Mouse (Mus musculus) cerebellum, adult 11 months (tissue): Measurements from ENCODE around the gene Mbd5.
"Not testable (repeated sequence)": the region's sequence is repeated elsewhere in the genome, so short reads cannot be mapped to it uniquely, and the experiment has no call there.

Experiments
- DNase-seq: peaks from one replicate; pipeline ENCODE4 v3.0.0; 2022

The Mbd5 gene

DNA sequence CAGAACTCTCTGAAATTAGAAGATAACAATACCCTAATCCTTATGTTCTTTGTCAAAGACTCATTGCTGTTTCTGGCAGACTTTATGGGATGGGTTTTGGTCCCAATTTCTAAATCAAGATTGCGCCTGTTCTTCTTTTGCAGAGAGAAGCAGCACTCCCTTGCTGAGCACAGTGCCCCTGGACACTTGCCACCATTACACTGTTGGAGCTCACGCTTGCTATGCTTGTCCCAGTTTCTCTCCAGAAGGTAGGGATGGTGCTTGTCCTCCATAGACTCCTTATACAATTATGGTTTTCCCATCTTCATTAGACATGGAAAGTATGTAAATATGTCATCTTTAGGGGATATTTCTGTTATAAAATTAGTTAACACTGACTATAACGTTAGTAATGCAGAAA, 220.5 kb downstream of the Mbd5 start:
- DNase-seq: peak; percentile 40

DNA sequence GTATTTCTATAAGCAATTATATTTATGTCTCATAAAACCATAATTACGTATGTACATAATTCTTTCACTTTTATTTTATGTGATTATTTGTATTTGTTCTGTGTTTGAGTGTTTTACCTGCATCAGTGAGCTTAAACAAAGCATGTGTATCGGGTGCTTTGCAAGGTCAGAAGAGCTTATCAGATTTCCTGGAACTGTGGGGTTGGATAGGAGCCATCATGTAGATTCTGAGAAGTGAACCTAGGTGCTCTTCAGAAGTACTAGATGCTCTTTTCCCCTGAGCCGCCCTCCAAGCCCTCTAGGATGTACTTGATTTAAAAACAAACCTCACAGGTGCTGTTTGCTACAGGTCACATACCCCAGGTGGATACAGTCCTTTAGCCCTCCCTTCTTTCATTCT, 227.7 kb downstream of the Mbd5 start:
- DNase-seq: no peak

DNA sequence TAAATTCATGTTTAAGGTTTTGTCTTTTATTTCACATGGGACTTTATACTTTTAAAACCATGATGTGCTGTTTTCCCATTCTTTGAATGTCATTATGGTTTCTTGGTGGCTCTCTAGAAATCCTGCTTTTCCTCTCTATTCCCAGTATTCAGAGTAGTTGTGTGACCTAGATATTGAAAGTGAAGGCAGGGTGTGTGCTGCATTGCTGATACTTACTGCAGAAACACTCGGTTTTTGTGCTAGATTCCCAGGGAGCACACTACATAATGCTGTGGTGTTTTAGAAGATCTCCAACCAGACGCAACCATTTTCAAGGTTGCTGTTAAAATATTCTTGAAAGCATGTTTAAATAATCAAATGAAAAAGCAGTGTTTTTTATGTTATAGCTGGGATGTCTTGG, 241.7 kb downstream of the Mbd5 start:
- DNase-seq: no peak

DNA sequence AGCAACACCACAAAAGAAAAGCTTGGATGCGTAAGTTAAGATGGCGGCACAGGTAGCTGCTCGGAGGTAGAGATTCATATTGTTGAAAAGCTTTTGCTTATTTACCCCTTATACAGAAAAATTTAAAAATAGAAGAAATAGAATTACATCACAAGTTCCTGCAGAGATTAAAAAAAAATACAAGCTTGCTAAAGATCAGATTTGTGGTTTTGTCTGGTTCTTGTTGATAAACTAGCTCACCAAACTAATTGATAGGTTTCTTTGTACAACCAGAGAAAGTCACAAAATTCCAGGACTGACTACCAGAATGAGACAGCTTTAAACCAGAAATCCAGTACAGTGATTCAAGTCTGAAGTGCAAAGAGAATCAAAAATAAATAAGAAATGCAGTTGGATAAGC, 242.4 kb downstream of the Mbd5 start:
- no peak for DNase-seq

DNA sequence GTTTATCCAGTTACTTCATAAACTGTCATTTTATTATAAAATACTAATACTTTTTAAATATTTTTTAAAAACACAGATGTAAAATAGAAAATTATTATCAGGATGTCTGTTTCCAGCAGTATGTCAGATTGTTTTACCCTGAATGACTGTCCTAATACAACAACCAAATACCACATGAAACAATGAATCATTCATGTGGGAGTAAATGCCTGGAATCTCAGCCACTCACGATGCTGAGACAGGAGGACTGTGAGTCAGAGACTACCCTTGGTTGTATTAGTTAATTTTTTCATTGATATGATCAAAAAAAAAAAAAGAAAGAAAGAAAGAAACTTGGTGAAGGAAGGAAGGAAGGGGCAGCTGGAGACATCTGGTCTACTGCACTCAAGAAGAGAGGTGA, 254.8 kb downstream of the Mbd5 start:
- no peak for DNase-seq

DNA sequence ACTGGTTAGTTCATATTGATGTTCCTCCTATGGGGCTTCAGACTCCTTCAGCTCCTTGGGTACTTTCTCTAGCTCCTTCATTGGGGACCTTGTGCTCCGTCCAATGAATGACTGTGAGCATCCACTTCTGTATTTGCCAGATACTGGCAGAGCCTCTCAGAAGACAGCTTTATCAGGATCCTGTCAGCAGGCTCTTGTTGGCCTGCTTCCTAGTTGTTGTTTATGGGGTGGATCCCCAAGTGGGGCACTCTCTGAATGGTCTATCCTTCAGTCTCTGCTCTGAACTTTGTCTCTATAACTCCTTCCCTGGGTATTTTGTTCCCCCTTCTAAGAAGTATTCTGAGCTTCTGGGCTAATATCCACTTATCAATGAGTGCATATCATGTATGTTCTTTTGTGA, 256.4 kb downstream of the Mbd5 start:
- DNase-seq: not testable (repeated sequence)

DNA sequence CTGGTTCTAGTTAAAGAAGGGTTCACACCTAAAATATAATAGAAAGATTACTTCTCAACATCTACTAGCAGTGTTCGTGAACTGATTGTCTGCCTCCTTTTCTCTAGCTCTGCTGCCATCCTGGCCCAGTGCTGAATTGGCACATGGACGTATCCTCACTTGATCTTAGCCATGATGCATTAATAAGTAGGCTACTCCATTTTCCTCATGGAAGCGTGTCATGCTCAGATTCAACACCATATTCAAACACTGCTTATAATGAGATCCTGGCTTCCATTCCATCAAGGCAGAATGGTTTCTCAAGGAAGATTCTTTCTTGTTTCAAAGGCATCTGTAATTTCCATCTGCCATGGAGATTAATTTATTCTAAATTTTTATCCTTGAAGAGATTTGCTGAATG, 260.0 kb downstream of the Mbd5 start:
- no peak for DNase-seq

DNA sequence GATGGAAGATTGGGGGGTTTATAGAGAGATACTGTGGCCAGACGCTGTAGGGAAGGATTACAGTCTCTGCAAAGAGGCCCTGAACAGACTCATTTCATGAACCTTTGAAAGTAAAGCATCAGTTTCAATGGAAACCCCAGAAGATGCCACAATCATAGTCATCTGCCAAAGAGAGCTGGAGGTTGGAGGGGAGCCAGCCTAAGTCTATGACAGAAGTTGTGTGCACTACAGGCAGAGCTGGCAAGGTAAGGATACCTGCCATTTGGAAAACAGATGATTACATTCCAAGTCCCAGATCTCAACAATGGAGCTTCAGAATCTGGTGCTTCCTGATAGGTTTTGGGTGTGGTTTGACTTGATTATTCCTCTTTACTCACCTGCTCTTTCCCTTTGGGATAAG, 261.1 kb downstream of the Mbd5 start:
- peak; percentile 34 for DNase-seq

DNA sequence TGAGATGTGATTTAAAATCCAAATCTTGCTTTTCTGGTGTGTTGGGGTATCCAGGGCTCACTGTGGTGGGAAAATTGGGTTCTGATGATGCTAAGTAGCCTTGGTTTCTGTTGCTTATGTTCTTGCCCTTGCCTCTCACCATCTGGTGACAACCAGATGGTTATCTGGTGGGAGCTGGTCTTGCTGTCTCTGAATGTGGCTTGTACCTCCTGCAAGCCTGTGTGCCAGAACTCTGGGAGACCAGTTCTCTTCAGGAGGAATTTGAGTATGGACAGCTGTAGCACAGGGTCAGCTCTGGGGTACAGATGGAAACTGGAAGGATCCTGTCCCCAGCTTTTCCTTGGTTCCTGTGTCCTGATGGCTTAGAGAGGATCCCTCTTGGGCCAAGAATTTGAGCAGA, 280.4 kb downstream of the Mbd5 start:
- peak; percentile 3 for DNase-seq

DNA sequence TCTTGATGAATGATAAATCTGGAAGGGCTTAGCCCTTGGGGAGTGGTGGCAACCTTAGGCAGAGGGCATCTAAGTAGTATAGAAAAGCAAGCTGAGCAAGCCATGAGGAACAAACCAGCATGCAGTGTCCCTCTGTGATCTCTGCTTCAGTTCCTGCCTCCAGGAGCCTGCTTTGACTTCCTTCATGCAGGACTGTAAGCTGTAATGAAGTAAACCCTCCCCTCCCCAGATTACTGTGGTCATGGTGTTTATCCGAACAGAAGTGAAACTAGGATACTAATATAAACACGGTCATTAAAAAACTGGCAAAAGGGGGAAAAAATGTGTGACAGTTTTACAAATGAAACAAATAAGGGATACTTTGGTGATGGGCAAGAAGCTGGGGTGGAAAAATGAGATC, 284.8 kb downstream of the Mbd5 start:
- no peak for DNase-seq

DNA sequence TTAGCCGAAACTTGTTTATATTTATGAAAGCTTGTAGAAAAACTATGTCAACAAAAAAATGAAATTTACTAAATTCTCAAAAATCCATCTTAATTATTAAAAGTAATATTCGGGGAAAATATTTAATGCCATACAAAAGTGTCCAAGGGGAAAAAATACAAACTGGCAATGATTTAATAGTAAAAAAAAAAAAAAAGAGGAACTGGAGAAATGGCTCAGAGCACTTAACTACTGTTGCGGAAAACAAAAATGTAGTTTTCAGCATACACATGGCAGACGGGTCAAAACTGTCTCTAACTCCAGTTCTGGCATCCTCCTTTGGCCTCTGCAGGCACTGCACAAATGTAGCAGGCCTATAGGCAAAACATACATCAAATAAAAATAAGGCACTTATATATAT, 292.4 kb downstream of the Mbd5 start:
- no peak for DNase-seq

DNA sequence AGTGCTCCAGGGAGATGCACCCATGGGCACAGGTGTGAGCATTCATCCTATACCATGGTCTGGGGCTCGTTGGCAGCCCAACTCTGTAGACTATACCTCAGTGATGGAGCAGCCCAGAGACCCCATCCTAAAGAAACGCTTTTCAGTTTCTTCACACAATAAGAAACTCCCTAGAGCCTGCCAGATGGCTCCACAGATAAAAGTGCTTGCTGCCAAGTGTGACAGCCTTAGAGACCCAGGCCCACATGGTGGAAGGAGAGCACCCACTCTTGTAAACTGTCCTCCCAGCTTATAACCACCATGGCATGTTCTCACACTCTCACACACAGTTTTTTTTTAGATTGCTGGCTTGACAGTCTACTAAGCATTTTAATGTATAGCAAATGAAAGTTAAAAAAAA, 314.8 kb downstream of the Mbd5 start:
- no peak for DNase-seq

DNA sequence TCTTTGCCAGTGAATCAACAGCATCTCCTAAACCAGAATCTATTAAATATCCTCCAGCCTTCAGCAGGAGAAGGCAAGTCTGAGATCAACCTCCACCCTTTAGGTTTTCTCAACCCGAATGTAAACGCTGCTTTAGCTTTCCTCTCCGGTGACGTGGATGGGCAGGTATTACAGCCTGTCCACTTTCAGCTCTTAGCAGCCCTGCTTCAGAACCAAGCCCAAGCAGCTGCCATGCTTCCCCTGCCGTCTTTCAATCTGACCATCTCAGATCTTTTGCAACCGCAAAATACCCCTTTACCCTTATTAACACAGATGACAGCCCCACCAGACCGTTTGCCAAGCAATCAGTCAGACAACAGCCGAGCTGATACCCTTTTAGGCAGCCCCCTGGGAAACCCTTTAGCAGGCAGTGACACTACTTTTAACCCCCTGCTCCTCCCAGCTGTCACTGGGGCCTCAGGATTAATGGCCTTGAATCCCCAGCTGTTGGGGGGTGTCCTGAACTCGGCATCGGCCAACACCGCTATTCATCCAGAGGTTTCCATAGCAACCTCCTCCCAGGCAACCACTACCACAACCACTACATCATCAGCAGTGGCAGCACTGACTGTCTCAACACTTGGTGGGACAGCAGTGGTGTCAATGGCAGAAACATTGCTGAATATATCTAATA, 323.1 kb downstream of the Mbd5 start:
- DNase-seq: no peak

DNA sequence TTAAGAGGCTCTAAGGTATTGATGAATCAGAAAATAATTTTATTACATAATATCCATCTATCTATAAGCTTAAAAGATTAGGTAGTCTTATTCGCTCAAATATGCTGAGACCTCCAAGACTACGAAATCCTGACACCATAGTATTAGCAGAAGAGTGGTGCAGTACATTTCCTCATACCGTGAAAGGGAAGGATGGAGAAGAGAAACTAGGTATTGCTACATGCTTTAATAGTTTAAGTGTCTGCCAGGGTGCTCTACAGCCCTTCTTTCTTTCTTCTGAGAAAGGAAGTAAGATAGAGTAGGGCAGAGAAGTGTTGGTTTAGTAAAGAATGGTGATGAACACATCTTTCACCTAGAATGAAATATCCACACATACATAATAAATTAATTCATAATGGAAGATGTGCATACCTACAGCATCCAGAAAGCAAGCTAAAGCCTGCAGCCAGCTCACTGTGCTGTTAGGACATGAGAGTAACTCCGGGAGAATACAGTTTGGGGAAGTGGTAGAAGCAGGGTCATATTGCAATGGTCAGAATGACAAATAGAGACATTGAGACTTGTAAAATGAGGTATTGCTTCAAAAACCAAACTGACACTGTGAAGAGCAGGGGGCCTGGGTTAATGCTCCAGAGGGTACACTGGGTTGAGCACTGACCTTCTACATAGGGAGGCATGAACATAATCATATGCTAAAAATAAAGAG, 326.9 kb downstream of the Mbd5 start:
- no peak for DNase-seq

DNA sequence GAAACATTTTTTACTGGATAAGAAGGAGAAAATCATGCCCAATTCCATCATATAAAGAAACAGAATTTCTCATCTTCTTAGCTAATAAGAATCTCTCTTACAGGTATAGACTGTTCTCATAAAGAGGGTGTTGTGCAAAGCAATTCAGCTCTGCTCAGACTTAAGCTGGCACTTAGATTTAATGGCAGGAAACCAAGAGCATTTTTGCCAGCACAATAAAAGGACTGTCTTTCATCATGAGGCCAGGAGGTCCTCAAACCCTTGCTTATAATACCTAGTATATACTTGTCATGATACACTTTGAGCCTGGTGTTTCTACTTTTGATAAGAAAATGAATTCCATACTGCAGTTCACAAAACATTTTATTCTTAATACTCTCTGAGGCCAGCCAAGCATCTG, 331.2 kb downstream of the Mbd5 start:
- DNase-seq: no peak

DNA sequence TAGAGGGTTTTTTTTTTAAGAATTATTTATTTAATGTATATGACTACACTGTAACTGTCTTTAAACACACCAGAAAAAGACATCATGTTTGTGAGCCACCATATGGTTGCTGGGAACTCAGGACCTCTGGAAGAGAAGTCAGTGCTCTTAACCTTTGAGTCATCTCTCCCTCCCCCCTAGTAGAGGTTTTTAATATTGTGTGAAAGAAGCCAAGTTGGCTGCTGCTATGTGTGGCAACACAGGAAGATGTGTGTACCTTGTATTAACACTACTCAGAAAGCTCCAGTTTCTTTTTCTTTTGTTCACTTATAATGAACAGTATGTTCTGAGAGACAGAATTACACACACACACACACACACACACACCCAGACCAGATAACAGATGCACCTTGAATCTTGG, 334.3 kb downstream of the Mbd5 start:
- no peak for DNase-seq

DNA sequence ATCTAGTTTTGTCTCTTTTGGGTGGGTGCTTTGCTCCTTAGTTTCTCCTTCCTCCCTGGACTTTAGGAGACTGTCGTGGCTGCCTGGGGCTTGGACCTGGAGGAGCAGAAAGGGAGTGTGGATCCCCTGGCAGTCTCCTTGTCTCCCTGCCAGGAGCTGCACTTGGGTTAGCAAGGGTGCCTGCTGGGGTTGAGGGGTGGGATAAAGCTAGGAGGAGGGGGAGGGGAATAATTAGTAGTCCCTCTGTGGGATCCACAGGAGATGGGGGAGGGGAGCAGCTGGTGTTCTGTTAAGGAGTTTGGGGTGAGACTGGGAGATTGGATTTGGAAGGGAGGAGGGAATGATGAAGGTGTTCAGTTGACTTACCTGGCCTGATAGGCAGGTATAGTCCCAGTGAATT, 337.7 kb downstream of the Mbd5 start:
- no peak for DNase-seq

DNA sequence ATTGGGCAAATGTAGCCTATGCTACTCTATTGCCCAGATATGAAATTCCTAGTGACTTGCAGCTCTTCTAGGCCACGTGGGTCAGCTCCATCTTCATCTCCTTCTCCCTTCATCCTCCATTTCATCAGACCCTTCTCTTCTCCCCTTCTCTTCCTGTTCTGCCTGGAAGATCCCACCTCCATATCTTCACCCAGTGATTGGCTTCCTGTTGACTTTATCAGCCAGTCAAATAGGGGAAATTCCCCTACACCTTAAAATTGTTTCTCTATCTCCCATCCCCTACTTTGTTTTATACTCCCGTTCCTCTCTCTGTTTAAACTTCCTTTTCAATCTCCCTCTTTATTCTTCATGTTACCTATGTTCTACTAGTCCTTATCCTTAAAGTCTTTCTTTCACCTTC, 342.4 kb downstream of the Mbd5 start:
- no peak for DNase-seq

DNA sequence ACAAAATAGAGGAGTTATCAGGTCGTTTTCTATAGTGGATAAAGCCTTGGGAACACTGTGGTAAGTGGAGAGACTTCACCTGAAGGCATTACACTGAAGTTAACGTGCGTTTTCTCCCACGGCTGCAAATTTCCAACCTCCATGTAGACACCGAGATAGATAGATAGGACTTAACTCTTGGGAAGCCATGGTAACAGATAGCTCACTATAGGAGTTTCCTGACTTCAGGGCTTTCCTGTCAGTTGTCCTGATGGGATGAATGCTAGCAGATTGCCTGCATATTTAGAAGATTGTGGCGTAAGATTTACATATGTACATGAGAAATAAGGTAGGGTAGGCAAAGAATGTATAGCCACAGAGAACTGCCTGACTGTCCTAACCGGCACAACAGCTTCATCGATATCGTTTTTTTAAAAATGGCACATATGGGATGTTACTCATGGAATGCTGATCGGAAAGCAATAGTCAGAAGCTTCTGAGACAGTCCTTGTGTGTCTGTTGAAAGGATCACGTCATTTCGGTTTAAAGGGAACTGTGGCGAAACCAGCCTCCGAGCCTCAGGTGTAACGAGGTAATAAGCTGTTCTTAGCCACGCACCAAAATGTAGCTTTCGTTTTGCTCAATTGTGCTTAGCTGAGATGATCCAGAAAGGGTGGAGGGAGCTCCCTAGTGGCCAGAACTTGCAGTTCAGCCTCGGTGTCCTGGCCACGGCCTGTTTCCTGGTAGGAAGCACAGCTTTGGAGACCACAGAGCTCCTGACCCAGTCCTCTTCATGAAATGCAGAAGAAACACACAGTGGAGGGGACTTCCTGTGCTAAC, 363.5 kb downstream of the Mbd5 start:
- peak; percentile 79 for DNase-seq

DNA sequence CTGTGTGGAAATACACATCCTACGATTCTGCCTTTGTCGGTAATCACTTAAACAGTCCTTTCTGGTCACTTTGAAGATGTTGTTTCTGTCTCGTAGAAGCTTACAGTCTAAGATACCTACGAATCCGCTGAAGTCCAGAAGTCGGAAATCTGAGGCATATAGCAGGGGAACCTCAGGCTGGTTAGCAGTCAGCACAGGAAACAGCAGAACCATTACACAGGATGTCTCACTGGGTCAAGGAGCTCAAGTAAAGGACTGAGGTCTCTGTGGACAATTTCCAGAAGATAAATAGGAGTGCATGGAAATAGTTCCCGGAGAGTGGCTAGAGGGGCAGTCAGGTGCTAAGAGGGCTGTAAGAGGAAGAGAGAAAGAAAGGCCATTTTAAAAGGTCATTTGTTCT, 384.3 kb downstream of the Mbd5 start:
- no peak for DNase-seq

DNA sequence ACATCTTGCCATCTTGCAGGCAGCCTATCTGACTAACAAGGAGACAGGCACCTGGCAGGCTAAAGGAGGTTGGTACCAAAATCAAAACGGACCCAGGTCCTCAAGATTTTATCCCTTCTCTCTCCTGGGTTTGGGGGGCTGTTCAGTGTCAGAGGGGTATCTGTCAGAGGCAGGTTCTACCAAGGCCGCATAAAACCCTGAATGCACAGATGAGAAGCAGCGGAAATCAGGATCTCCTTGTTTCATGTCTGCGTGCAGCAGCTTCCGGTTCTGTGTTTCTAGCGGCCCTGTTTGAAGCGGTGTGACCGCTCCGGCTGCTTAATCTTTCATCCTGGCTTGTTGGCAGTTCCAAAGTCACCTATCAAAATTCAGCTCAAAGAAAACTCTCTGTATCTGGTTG, 386.0 kb downstream of the Mbd5 start:
- DNase-seq: no peak

DNA sequence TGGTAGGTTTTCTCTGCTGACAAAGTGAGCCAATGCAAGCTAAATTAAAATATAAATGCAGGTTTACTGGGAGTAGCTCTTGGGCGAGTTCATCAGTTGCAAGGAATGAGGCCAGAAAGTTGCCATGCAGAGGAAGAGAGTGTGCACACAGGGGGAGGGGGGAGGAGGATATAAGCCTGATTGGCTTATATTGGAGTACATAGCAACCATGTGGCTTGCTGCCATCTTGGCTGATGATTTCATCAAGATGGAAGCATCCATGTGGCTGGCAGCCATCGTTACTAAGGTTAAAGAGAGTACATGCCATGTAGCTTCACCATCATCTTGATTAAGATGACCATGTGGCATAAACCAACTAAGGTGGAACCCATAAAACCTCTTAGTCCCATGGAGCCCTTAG, 395.0 kb downstream of the Mbd5 start:
- DNase-seq: no peak

DNA sequence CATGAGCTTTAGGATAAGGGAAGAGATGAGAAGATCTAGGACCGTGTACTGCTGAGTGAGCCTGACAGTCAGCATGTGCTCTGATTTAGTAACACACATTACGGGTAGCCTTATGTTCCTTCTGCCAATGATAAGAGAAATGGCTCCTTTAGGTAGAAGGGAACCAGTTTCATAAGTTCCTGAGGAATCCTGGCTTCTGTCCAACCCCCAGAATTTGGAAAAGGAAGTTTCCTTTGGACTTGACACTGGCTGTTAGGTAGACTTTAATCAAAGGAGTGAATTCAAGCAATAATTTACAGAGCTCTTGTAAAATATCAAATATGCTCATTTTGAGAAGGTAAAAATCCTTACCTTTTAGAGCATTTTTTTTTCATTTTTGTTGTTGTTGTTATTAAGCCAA, 396.5 kb downstream of the Mbd5 start:
- DNase-seq: no peak

DNA sequence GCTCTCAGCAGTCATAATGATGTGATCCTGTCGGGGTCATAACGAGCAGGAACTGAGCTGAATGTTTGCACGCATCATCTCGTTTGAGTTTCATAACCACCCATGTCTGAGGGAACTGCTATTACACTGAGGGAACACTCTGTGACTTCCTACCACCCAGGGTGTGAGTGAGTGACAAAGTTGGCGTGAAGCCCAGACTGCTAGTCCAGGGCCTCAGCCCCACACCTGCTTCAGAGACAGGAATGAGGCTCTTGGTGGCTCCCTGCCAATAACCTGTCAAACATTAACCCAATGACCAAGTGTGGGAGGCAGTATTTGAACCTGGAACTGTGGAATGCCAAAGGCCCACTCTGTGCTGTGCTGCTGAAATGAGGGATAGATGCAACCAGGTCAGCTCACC, 400.5 kb downstream of the Mbd5 start:
- DNase-seq: no peak
